Mouse (Mus musculus) NIH3T3 (cell line): Measurements from ENCODE around the gene Pcsk5.
A peak's percentile ranks its signal among the peaks of the same experiment; 100 is the strongest.

ENCODE experiments used
- DNase-seq: peaks from one replicate; pipeline ENCODE4 v3.0.0-alpha.2; 2012; ENCODE audit warnings: low read depth

The Pcsk5 gene

DNA sequence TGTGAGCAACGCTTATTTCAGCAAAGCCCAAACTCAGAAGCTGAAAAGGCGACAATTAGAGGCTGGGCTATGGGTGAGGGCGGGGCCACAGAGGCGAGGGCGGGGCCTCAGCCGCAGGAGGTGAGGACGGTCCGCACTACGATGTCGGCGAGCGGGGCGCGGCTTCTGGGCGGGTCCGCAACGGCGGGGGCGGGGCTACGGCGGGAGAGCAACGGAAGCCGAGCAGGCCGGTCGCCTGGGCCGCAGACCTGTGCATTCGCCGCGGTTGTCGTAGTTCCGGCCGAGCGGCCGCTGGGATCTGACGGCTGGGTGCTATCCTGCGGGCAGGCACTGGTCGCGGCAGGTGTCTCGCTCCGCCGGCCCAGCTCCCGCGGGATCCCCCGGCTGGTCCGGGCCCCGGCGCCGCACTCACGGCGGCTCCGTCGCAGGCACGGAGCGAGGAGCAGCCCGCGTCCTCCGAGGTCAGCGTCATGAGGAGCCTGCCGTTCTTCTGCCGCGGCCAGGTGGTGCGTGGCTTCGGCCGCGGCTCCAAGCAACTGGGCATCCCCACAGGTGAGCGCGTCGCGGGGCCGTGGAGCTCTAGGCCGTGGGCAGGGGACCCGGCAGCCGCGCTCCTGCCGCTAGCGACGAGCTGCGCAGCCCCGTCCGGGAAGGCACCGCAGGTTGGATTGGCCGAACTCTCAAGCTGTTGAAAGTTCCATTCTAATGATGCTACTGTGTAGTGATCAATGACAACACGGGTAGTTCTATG is 443.4 kb downstream of the Pcsk5 start, which contains the start of gene Rfk:
Rfk (plus strand) TSS at position 203 of the 751 bp plus-strand sequence.
- DNase-seq = peak; percentile 96

DNA sequence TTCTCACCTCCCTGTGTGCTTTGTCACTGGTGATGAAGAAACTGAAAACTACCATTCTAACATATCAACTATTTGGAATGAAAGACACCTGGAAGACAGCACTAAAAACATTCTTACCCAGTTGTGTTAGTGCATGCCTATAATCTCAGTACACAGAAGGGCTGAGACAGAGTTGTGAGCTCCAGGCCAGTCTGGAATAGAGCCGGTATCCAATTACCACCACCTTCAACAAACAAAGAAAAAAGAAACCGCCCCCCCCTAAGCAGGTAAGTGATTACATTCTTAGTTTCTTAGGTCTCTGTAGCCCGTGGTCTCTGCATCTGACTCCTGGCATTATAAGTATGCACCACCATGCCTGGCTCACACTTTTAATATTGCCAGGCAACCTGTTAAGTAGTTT is 444.6 kb downstream of the Pcsk5 start:
- DNase-seq = no peak

DNA sequence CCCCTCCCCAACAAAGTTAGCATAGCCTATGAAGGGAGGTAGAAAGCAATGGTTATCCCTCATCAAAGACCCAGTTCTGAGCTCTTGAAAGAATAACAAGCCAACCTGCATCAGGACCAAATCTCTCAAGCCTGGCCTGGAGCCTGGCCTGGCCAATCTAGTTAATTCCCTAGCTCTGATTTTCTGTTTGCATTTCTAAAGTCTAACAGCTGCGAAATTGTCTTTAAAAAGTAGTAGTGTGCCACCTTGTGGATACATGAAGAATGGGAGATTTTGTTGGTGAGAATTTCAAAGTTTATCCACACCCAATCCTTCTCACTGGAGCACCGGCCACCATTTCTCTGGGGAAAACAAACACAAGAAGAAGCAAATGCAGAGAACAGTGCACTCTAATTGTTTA is 449.0 kb downstream of the Pcsk5 start:
- peak; percentile 77 for DNase-seq

DNA sequence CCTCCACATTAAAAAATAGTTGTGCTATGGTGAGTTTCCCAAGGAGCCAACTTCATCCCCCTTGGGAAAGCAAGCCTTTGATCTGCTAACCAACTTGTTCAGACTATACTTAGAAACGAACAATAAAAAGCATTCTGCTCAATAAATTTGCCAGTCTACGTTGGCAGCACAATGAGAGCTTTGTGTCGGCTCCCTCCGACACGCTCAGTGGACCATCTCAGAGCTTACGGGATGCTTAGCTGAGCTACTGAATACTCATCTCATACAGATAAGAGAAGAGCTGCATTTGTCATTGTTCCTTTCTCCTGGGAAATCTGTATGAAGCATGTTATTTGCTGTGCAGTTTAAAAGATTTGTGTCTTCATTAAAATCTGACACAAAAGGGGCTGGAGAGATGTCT is 451.0 kb downstream of the Pcsk5 start:
- DNase-seq = no peak

DNA sequence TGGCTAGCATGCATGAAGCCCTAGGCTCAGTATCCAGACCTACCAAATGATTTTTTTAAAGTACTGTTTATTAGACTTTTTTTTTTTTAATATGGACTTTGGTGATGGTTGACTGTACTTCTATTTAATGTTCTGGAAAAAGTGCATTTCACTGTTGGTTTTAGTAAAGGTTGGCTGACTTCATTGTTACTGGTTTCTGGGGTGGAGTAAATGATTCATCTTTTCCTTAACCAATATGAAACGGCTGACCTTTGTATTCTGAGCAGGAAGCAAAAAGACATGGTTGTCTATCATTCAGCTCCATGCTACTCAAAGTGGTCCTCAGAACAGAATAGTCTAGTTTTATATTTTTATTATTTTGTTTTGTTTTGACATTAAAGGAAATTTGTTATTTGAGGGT is 452.0 kb downstream of the Pcsk5 start:
- peak; percentile 19 for DNase-seq

DNA sequence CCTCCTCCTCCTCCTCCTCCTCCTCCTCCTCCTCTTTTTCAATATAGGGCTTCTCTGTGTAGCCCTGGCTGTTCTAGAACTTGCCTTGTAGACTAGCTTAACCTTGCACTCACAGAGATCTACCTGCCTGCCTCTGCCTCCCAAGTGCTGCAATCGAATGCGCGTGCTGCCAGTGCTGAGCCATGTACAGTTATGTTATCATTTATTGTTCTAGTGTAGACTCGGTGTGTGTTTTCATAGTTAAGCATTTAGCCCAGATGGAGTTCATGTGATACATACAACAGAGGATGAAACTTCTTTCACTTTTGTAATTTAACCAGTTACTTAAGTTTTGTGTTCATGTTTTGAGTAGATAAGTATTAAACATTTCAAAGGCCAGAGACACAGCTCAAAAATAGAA is 452.4 kb downstream of the Pcsk5 start:
- DNase-seq = no peak

DNA sequence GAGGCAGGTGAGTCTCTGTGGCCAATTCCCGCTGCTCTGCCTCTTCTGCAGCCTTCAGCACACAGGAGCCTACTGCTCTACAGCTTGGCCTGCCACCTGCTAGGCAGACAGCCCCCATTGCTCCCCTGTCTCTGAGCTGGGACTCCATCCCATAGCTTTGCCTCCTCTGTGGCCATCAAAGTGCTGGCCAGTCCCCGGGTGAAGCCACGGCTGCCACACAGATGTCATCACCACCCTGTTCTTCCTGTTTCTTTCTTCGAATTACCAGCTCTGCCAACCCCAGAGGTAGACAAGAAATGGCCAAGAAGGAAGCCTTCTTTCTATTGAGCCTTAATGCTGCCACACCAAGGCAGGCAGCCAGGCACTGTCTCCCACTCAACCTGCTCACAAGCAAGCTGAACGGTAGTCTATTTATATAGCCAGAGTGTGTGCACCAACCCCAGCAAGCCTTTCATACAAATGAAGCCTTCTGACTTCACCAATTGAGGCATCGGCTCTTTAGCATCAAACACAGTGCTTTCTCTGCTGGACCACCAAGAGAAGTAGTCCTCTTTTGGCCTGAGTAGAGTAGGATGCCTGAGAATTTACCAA is 454.5 kb downstream of the Pcsk5 start:
- no peak for DNase-seq
